Mouse (Mus musculus): ENCODE measurements around the gene Rab34. TPM values are rescaled to one million over a fixed set of nuclear protein-coding genes. Genes with fewer than 3 reads are reported as not detected.

Gene Rab34
- total RNA-seq (2022) = 10 to 100 TPM; 23.9 to 29.6 (median 26.2) TPM

GRCm38 (mm10) chr11:78188331-78189233 is at the start of gene Rab34:
Rab34 (plus strand) TSS chr11:78188430.
- peak in 1 of 2 experiments; percentile 54 for DNase-seq (ENCODE audit: low spot score in 2 of 2)

- no peak for DNase-seq (ENCODE audit: low spot score in 2 of 2)
Observed at GRCm38 (mm10) chr11:78140665-78141064, 47.6 kb upstream of the Rab34 start.

- no peak for DNase-seq (ENCODE audit: low spot score in 2 of 2)
Observed at GRCm38 (mm10) chr11:78143520-78143919, 44.7 kb upstream of the Rab34 start.

GRCm38 (mm10) chr11:78146168-78146567 is 42.1 kb upstream of the Rab34 start:
- no peak for DNase-seq (ENCODE audit: low spot score in 2 of 2)

- no peak for DNase-seq (ENCODE audit: low spot score in 2 of 2)
Observed at GRCm38 (mm10) chr11:78146707-78147543, 41.3 kb upstream of the Rab34 start.

GRCm38 (mm10) chr11:78151161-78151560 is 37.1 kb upstream of the Rab34 start:
- no peak for DNase-seq (ENCODE audit: low spot score in 2 of 2)

GRCm38 (mm10) chr11:78152299-78153231 is 35.7 kb upstream of the Rab34 start:
- peak; percentile 37 to 90 for DNase-seq (ENCODE audit: low spot score in 2 of 2)

GRCm38 (mm10) chr11:78153778-78154177 is 34.5 kb upstream of the Rab34 start:
- no peak for DNase-seq (ENCODE audit: low spot score in 2 of 2)

- no peak for DNase-seq (ENCODE audit: low spot score in 2 of 2)
Observed at GRCm38 (mm10) chr11:78155674-78156073, 32.6 kb upstream of the Rab34 start.

- DNase-seq (ENCODE audit: low spot score in 2 of 2) = no peak
Observed at GRCm38 (mm10) chr11:78156156-78156699, 32.0 kb upstream of the Rab34 start.

GRCm38 (mm10) chr11:78159096-78159495 is 29.1 kb upstream of the Rab34 start:
- peak in 1 of 2 experiments; percentile 73 for DNase-seq (ENCODE audit: low spot score in 2 of 2)

GRCm38 (mm10) chr11:78159557-78159956 is 28.7 kb upstream of the Rab34 start:
- DNase-seq (ENCODE audit: low spot score in 2 of 2) = no peak

- DNase-seq (ENCODE audit: low spot score in 2 of 2) = no peak
Observed at GRCm38 (mm10) chr11:78160171-78160570, 28.1 kb upstream of the Rab34 start.

GRCm38 (mm10) chr11:78160675-78161074 is 27.6 kb upstream of the Rab34 start:
- DNase-seq (ENCODE audit: low spot score in 2 of 2) = no peak

GRCm38 (mm10) chr11:78161169-78161568 is 27.1 kb upstream of the Rab34 start:
- DNase-seq (ENCODE audit: low spot score in 2 of 2) = no peak

- DNase-seq (ENCODE audit: low spot score in 2 of 2) = no peak
Observed at GRCm38 (mm10) chr11:78161968-78162367, 26.3 kb upstream of the Rab34 start.

- DNase-seq (ENCODE audit: low spot score in 2 of 2) = no peak
Observed at GRCm38 (mm10) chr11:78162504-78162903, 25.7 kb upstream of the Rab34 start.

GRCm38 (mm10) chr11:78163045-78163444 is 25.2 kb upstream of the Rab34 start:
- DNase-seq (ENCODE audit: low spot score in 2 of 2) = no peak

- no peak for DNase-seq (ENCODE audit: low spot score in 2 of 2)
Observed at GRCm38 (mm10) chr11:78163681-78164603, 24.3 kb upstream of the Rab34 start.

- DNase-seq (ENCODE audit: low spot score in 2 of 2) = no peak
Observed at GRCm38 (mm10) chr11:78164604-78164923, 23.7 kb upstream of the Rab34 start.

Data from left cerebral cortex, adult 8-10 months (tissue).